Mouse (Mus musculus) brain, embryonic 18.5 days (tissue): ENCODE results near the gene Gm47969.

ENCODE experiments used
- DNase-seq: peaks from one replicate; pipeline ENCODE4 v3.0.0-alpha.2; 2012; ENCODE audit warnings: low read depth, low spot score

The Gm47969 gene

GRCm38 (mm10) chr1:83075526-83076189, 30.9 kb downstream of the Gm47969 start:
- DNase-seq = no peak

GRCm38 (mm10) chr1:83076190-83076917, 31.6 kb downstream of the Gm47969 start:
- DNase-seq = peak; percentile 61

- DNase-seq = no peak
Observed at GRCm38 (mm10) chr1:83077016-83077415, 32.3 kb downstream of the Gm47969 start.

- no peak for DNase-seq
Observed at GRCm38 (mm10) chr1:83084790-83085189, 40.1 kb downstream of the Gm47969 start.

- no peak for DNase-seq
Observed at GRCm38 (mm10) chr1:83091268-83091667, 46.5 kb downstream of the Gm47969 start.
